Mouse (Mus musculus) CH12.LX (cell line): ENCODE measurements around the gene Abcf2. TPM values are rescaled to one million over a fixed set of nuclear protein-coding genes. Genes with fewer than 3 reads are reported as not detected.

Source experiments
- DNase-seq: peaks from one replicate; pipeline ENCODE4 v3.0.0-alpha.2; 2013; ENCODE audit errors: extremely low read depth
- H3K27ac ChIP-seq: 2 replicates; pipeline ENCODE4 v1.5.1; 2012; ENCODE audit warnings: low read depth, mild to moderate bottlenecking, control low read depth, moderate library complexity; ENCODE audit not compliant: insufficient read depth
- H3K27me3 ChIP-seq: replicated peaks from 2 replicates; pipeline ENCODE3; 2012; ENCODE audit warnings: inconsistent platforms
- H3K36me3 ChIP-seq, 2 experiments: replicated peaks in 1 of 2; 2 replicates each; pipeline versions ENCODE3 to v1.6.1; 2012; ENCODE audit warnings: inconsistent platforms in 1 of 2, low read length in 1 of 2, mild to moderate bottlenecking in 1 of 2, mixed read lengths in 1 of 2, moderate library complexity in 1 of 2; ENCODE audit not compliant: control insufficient read depth in 1 of 2, insufficient read depth in 1 of 2
- H3K4me1 ChIP-seq, 2 experiments: 2 replicates each; pipeline ENCODE4 v1.6.1; 2012; ENCODE audit warnings: inconsistent platforms in 1 of 2, moderate library complexity in 1 of 2; ENCODE audit not compliant: insufficient read depth in 2 of 2, control insufficient read depth in 1 of 2
- H3K4me2 ChIP-seq: 2 replicates; pipeline ENCODE4 v1.6.1; 2012; ENCODE audit warnings: low read depth, mild to moderate bottlenecking, control low read depth; ENCODE audit not compliant: poor library complexity, insufficient read depth, severe bottlenecking
- H3K4me3 ChIP-seq, 3 experiments: fragments of 150-350 bp in 1 of 3; sonication (generic) in 1 of 3; replicated peaks in 1 of 3; 2 replicates each; pipeline versions ENCODE3 to v1.5.1; 2011 to 2012; ENCODE audit warnings: low read depth in 2 of 3, low read length in 2 of 3, mild to moderate bottlenecking in 2 of 3, moderate library complexity in 2 of 3, control low read depth in 1 of 3, improper control_type of control experiment in 1 of 3, inconsistent platforms in 1 of 3, mixed read lengths in 1 of 3; ENCODE audit not compliant: poor library complexity in 1 of 3
- H3K79me2 ChIP-seq: replicated peaks from 2 replicates; pipeline ENCODE4 v1.6.1; 2012; ENCODE audit warnings: mild to moderate bottlenecking, moderate library complexity; ENCODE audit not compliant: control insufficient read depth, poor library complexity, insufficient read depth, severe bottlenecking; ENCODE audit errors: extremely low read depth
- H3K9ac ChIP-seq: 2 replicates; pipeline ENCODE4 v1.6.1; 2012; ENCODE audit warnings: low read depth, mild to moderate bottlenecking, control low read depth, moderate library complexity; ENCODE audit not compliant: insufficient read depth
- H3K9me3 ChIP-seq: replicated peaks from 2 replicates; pipeline ENCODE3; 2012; ENCODE audit warnings: low read length, inconsistent platforms, mixed read lengths
- CHD2 ChIP-seq: IDR thresholded peaks from 2 replicates; pipeline ENCODE4 v1.6.1; 2011; ENCODE audit warnings: low read length, improper control_type of control experiment
- CTCF ChIP-seq, 2 experiments: IDR thresholded peaks in 1 of 2; conservative IDR thresholded peaks in 1 of 2; 2 replicates each; pipeline ENCODE4 v1.5.1; 2011 to 2012; ENCODE audit warnings: low read depth in 2 of 2, low read length in 2 of 2, improper control_type of control experiment in 1 of 2, inconsistent platforms in 1 of 2, mild to moderate bottlenecking in 1 of 2, moderate library complexity in 1 of 2
- EP300 ChIP-seq: IDR thresholded peaks from 2 replicates; pipeline ENCODE4 v1.6.1; 2011; ENCODE audit warnings: low read length, improper control_type of control experiment
- HCFC1 ChIP-seq: IDR thresholded peaks from 2 replicates; pipeline ENCODE4 v1.6.1; 2012; ENCODE audit warnings: low read depth, mild to moderate bottlenecking, inconsistent platforms, low read length, improper control_type of control experiment
- JUN ChIP-seq: IDR thresholded peaks from 2 replicates; pipeline ENCODE4 v1.6.1; 2011; ENCODE audit warnings: low read depth, mild to moderate bottlenecking, low read length, improper control_type of control experiment, moderate library complexity; ENCODE audit not compliant: insufficient read depth
- MAZ ChIP-seq: IDR thresholded peaks from 2 replicates; pipeline ENCODE4 v1.6.1; 2012; ENCODE audit warnings: low read depth, mild to moderate bottlenecking, inconsistent platforms, low read length, improper control_type of control experiment, moderate library complexity
- MXI1 ChIP-seq: IDR thresholded peaks from 2 replicates; pipeline ENCODE4 v1.6.1; 2011; ENCODE audit warnings: mild to moderate bottlenecking, low read depth, low read length, improper control_type of control experiment
- PAX5 ChIP-seq: IDR thresholded peaks from 2 replicates; pipeline ENCODE4 v1.6.1; 2012; ENCODE audit warnings: low read length, inconsistent platforms, mixed read lengths
- RAD21 ChIP-seq: IDR thresholded peaks from 2 replicates; pipeline ENCODE4 v1.6.1; 2011; ENCODE audit warnings: low read depth, mild to moderate bottlenecking, low read length, improper control_type of control experiment, moderate library complexity
- RCOR1 ChIP-seq: conservative IDR thresholded peaks from 2 replicates; pipeline ENCODE4 v1.6.1; 2012; ENCODE audit warnings: low read depth, mild to moderate bottlenecking, inconsistent platforms, low read length, improper control_type of control experiment
- SMC3 ChIP-seq: IDR thresholded peaks from 2 replicates; pipeline ENCODE4 v1.6.1; 2011; ENCODE audit warnings: low read depth, low read length, improper control_type of control experiment
- TBP ChIP-seq: conservative IDR thresholded peaks from 2 replicates; pipeline ENCODE4 v1.6.1; 2011; ENCODE audit warnings: low read depth, low read length, improper control_type of control experiment
- TCF12 ChIP-seq: IDR thresholded peaks from 2 replicates; pipeline ENCODE4 v1.6.1; 2014; ENCODE audit warnings: low read depth, mild to moderate bottlenecking, inconsistent platforms, low read length, improper control_type of control experiment
- UBTF ChIP-seq: IDR thresholded peaks from 2 replicates; pipeline ENCODE4 v1.6.1; 2012; ENCODE audit warnings: low read depth, mild to moderate bottlenecking, inconsistent platforms, low read length, improper control_type of control experiment, moderate library complexity
- USF2 ChIP-seq: conservative IDR thresholded peaks from 2 replicates; pipeline ENCODE4 v1.6.1; 2011; ENCODE audit warnings: low read depth, low read length, improper control_type of control experiment
- ZC3H11A ChIP-seq: IDR thresholded peaks from 2 replicates; pipeline ENCODE4 v1.6.1; 2012; ENCODE audit warnings: low read depth, mild to moderate bottlenecking, inconsistent platforms, low read length, improper control_type of control experiment
- ZKSCAN1 ChIP-seq: IDR thresholded peaks from 2 replicates; pipeline ENCODE4 v1.6.1; 2012; ENCODE audit warnings: low read depth, inconsistent platforms, low read length, improper control_type of control experiment, borderline replicate concordance
- ZNF384 ChIP-seq: IDR thresholded peaks from 2 replicates; pipeline ENCODE4 v1.6.1; 2012; ENCODE audit warnings: low read depth, low read length, improper control_type of control experiment, inconsistent platforms
- dilution Hi-C: fragments of 300-500 bp; cut with MboI; formaldehyde crosslinking; loops from 2 replicates; pipeline ENCODE4 v1.14.3; 2020; ENCODE audit warnings: low sequenced_read_pairs; ENCODE audit not compliant: extremely low pct_unique_long_range_greater_than_20kb, extremely low pct_ligation_motif_present
- in situ Hi-C: fragments of 300-500 bp; cut with MboI; formaldehyde crosslinking; loops from 3 replicates; pipeline ENCODE4 v1.14.3; 2019; ENCODE audit warnings: low sequenced_read_pairs, low pct_ligation_motif_present, low pct_unique_long_range_greater_than_20kb, mixed read lengths
- polyA plus RNA-seq: library from polyadenylated mRNA; unstranded; fragments of >175 nt; gene quantifications from 2 replicates; pipeline ENCODE4 v1.2.1, GENCODE M21; 2012; ENCODE audit warnings: low read depth; ENCODE audit not compliant: insufficient read length
- total RNA-seq, 2 experiments: library from RNA; depleted of rRNA; stranded (reverse); fragments of 300-350 nt in 1 of 2; fragments of >200 nt in 1 of 2; gene quantifications; 2 replicates each; pipeline ENCODE4 v1.2.3; 2012 to 2014

Abcf2 gene
- total and polyA plus RNA-seq, 3 experiments: 118 to 162 (median 162) TPM

DNA sequence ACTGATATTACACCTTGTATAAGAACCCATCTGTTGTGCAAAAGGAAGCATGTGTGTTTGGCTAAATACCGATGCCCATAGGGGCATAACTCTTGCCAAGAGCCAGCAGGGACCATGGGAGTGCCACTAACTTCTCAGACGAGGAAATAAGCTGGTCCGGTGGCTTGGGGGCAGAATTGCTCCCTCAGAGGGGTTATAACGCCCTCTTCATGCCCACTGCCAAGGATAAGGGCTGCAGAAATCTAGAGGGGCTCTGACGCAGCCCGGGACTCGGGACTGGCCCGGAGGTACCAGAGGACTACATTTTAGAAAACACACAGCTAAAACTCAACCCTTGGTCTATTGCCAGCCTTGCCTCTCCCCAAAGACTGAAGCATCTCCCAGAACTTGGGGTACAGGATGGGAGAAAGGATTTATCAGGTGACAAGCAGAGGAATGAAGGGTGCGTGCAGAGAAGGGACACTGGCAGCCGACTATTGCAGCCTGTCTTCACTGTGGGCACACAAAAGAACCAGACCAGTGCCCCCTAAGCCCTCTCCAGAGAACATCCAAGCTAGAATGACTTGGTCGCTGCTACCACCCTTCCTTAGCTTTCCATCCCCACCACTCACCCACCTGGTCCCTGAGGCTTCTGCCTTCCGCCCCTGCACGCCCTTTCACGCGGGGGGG, 20.8 kb upstream of the Abcf2 start:
- in situ Hi-C loops: no loop called here
- dilution Hi-C loops: no loop called here
- Histone ChIP-seq H3K9me3 (peaks cover 3% of the 10 kb centered on the region), H3K4me1 (peaks cover 7 to 20% of the 10 kb centered on the region in 2 experiments; a peak in 3 of 4 replicates), H3K4me3 (peak overlapping the region in 2 of 3 experiments; percentile 30 to 51), H3K4me2 (peak overlapping the region; percentile 91), H3K27ac (no peak overlapping the region), H3K36me3 (peaks cover 21 to 35% of the 10 kb centered on the region in 2 experiments), H3K27me3 (peaks cover 46% of the 10 kb centered on the region), H3K79me2 (no peaks in the 10 kb centered on the region), H3K9ac (no peak overlapping the region)
- no peak for DNase-seq
- TF ChIP-seq RCOR1: no peak
- TF ChIP-seq HCFC1: no peak
- TF ChIP-seq UBTF: no peak
- no peak for TF ChIP-seq ZNF384
- TF ChIP-seq TBP: no peak
- no peak for TF ChIP-seq USF2
- no peak for TF ChIP-seq CHD2
- TF ChIP-seq MXI1: no peak
- no peak for TF ChIP-seq JUN
- no peak for TF ChIP-seq ZC3H11A
- no peak for TF ChIP-seq EP300
- TF ChIP-seq ZKSCAN1: no peak
- no peak for TF ChIP-seq MAZ
- no peak for TF ChIP-seq RAD21
- TF ChIP-seq TCF12: no peak

- Histone ChIP-seq H3K79me2 (no peaks in the 10 kb centered on the region), H3K36me3 (peaks cover 27 to 43% of the 10 kb centered on the region in 2 experiments), H3K4me2 (no peak overlapping the region), H3K27ac (no peak overlapping the region), H3K9ac (no peak overlapping the region), H3K4me3 (no peak overlapping the region), H3K27me3 (peaks cover 39% of the 10 kb centered on the region), H3K9me3 (peaks cover 1% of the 10 kb centered on the region), H3K4me1 (peaks cover 5 to 20% of the 10 kb centered on the region in 2 experiments; a peak in 3 of 4 replicates)
- DNase-seq: peak; percentile 81
- TF ChIP-seq CHD2 (no peak), SMC3 (peak; percentile 45), RAD21 (peak; percentile 66), ZNF384 (peak; percentile 90), CTCF (conservative IDR thresholded peaks at IDR 0.05 in 1 of 2, IDR thresholded peaks at IDR 0.05 in 1 of 2; ENCODE audit: low read depth in 2 of 2, low read length in 2 of 2) (peak; percentile 54 to 84; a peak in 3 of 4 replicates), PAX5 (no peak)
- in situ Hi-C loops (no loop called here), dilution Hi-C loops (no loop called here)
These were observed 20.0 kb upstream of the Abcf2 start for GRCm38 (mm10) chr5:24597221-24597728.
